Mouse (Mus musculus): ENCODE measurements at regions not wholly inside any gene's neighbourhood (a gene's known extent, or its start where the extent isn't known, plus 50 kb on each side); places are given as distances from the start of the nearest gene placed in this dataset.

DNA sequence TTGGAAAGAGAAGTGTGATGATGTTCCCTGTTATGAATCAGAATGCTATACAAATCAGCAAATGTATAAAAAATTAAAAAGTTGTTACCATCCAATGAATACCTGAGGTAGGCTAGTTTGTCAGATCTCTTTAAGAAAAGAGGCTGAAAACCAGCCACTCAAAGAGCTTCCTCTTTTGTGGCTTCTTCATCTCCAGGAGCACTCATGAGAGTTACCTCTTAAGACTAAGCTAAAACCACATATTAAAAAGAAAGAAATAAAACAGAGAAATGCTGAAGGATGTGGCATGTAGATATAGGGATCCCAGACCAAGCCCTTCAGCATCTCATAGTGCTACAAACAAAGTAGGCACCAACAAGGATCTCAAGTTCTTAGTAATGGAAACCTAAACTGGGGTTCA, 890.9 kb upstream of the Acvr2a start:
- TF ChIP-seq CTCF (IDR thresholded peaks at IDR 0.05; ENCODE audit: insufficient read depth, low read length): no peak
- no peak for TF ChIP-seq POLR2A (IDR thresholded peaks at IDR 0.05; ENCODE audit: borderline replicate concordance, extremely low read depth, low read depth, low read length)
